Mouse (Mus musculus) neural tube, embryonic 13.5 days (tissue): ENCODE data around the gene Ankrd55. TPM values are rescaled to one million over a fixed set of nuclear protein-coding genes. Genes with fewer than 3 reads are reported as not detected.

Source experiments
- ATAC-seq: fragments of 200-750 bp; cut with Nextera tagmentation; 2 replicates; pipeline ENCODE4 v1.8.0; 2017; ENCODE audit warnings: low read depth, mild to moderate bottlenecking, moderate TSS enrichment, moderate library complexity
- H3K27ac ChIP-seq: fragments of 300-500 bp; sonication (generic); replicated peaks from 2 replicates; pipeline ENCODE4 v1.5.1; 2015; ENCODE audit warnings: moderate library complexity, mild to moderate bottlenecking, inconsistent platforms
- H3K27me3 ChIP-seq: fragments of 300-500 bp; sonication (generic); 2 replicates; pipeline ENCODE4 v1.6.1; 2015; ENCODE audit warnings: mild to moderate bottlenecking, inconsistent platforms
- H3K36me3 ChIP-seq: fragments of 300-500 bp; sonication (generic); 2 replicates; pipeline ENCODE4 v1.6.1; 2015; ENCODE audit warnings: mild to moderate bottlenecking, inconsistent platforms
- H3K4me1 ChIP-seq: fragments of 300-500 bp; sonication (generic); replicated peaks from 2 replicates; pipeline ENCODE4 v1.6.1; 2015; ENCODE audit warnings: inconsistent platforms
- H3K4me2 ChIP-seq: fragments of 300-500 bp; sonication (generic); 2 replicates; pipeline ENCODE4 v1.6.1; 2015; ENCODE audit warnings: inconsistent platforms, mild to moderate bottlenecking, moderate library complexity
- H3K4me3 ChIP-seq: fragments of 300-500 bp; sonication (generic); 2 replicates; pipeline ENCODE4 v1.5.1; 2015; ENCODE audit warnings: mild to moderate bottlenecking, inconsistent platforms
- H3K9ac ChIP-seq: fragments of 300-500 bp; sonication (generic); 2 replicates; pipeline ENCODE4 v1.6.1; 2015; ENCODE audit warnings: moderate library complexity, mild to moderate bottlenecking, inconsistent platforms
- H3K9me3 ChIP-seq: fragments of 300-500 bp; sonication (generic); 2 replicates; pipeline ENCODE4 v1.6.1; 2016; ENCODE audit warnings: inconsistent platforms
- WGBS: fragments of 180-500 bp; shearing (Covaris S2); methylation state at CpG from one replicate; pipeline ENCODE4 v1.1.7; 2015; 5-methylcytosine and 5-hydroxymethylcytosine counted together
- polyA plus RNA-seq: library from polyadenylated mRNA; unstranded; fragments of >200 nt; fragmentation: Nextera tagmentation; extraction: Ambion mirVana; gene quantifications from 2 replicates; pipeline ENCODE4 v1.2.1, GENCODE M21; 2015

Ankrd55 gene
- polyA plus RNA-seq, 1 experiment from 2014 or later = 4.2 TPM

DNA sequence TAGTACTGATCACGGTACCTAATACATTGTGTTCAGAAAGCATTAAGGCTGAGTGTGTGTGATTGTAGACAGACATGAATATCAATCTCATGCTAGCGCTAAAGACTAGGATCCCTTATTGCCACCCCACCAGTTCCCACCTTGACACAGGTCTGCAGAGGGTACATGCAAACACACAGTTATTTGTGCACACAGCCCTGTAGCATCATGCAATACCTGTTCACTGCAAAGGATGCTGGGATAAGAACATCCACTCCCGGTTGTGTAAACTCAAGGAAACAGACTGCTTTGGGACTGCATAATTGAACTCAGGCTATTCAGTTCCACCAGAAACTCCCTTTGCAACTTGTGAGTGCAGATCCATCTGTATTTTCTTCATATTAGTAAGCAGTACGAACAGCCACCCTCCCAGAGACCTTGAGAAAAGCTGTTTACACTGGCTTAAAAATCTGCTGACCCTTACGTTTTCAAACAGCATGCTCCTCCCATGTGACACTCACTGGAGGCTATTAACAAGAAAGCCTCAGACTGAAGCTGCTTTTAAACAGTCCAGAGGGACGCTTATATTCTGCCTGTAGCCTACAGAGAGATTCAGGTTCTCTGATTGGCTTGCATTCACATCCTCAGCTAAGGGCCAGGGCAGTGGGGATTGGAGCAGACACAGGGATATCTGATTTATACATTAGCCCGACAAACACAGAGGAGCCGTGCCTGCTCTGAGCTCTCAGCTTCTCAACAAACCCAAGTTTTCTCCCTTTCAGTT, 42.8 kb downstream of the Ankrd55 start:
- peak; percentile 95 for ATAC-seq
- H3K27me3 ChIP-seq = no peaks in the 10 kb centered on the region
- peak overlapping the region; percentile 45 for H3K9ac ChIP-seq
- H3K27ac ChIP-seq = peak overlapping the region; percentile 76
- H3K9me3 ChIP-seq = no peaks in the 10 kb centered on the region
- H3K4me3 ChIP-seq = no peak overlapping the region
- H3K4me2 ChIP-seq = peak overlapping the region; percentile 31
- no peaks in the 10 kb centered on the region for H3K36me3 ChIP-seq
- H3K4me1 ChIP-seq = peaks cover 26% of the 10 kb centered on the region
- 30% methylated on average over 8 of the region's 8 CpGs for WGBS

DNA sequence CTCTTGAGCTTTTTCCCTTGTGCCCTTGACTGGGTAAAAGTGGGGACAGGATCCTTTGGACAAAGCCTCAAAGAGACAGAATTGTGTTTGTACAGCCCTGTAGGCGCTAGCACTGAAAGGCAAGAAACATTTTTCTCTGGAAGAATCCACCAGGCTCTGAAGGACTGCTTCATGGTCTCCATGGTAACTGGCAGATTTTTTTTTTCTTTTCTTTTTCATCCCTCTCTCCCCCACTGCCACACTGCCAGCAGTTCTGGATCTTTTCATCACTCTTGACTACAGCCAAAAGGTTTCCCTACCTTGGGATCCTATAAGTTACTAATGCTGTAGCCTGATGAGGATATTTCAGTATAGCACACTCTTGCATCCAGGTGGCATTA, 43.4 kb downstream of the Ankrd55 start:
- peak; percentile 83 for ATAC-seq
- Histone ChIP-seq H3K27ac (peak overlapping the region; percentile 76), H3K4me2 (peak overlapping the region; percentile 31), H3K36me3 (no peaks in the 10 kb centered on the region), H3K4me1 (peaks cover 26% of the 10 kb centered on the region), H3K27me3 (no peaks in the 10 kb centered on the region), H3K4me3 (no peak overlapping the region), H3K9me3 (no peaks in the 10 kb centered on the region), H3K9ac (peak overlapping the region; percentile 13; the same call in 1 of the 2 replicates)
- WGBS = 10% methylated on average over 1 of the region's 1 CpGs

DNA sequence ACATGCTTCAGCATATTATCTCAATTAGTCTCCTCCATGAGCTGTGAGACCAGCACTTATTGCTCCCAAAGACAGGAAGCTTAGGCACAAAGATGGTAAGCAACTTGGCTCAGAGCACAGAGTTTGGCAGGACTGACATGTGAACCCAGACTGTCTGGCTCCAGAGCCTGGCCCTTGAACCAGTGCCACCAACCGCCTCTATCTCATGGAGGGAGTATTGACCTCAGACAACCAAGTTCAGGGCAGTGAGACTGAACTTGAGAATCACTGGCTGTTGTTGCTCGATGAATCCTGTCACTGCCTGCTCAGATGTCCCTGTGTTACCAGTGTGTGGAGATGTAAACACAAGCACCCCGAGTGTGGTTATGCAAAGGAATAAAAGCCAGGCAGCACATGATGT, 47.3 kb downstream of the Ankrd55 start:
- no peak overlapping the region for H3K4me3 ChIP-seq
- ATAC-seq = no peak
- no peaks in the 10 kb centered on the region for H3K36me3 ChIP-seq
- WGBS = 84% methylated on average over 3 of the region's 3 CpGs
- H3K4me2 ChIP-seq = no peak overlapping the region
- H3K9ac ChIP-seq = no peak overlapping the region
- H3K9me3 ChIP-seq = no peaks in the 10 kb centered on the region
- no peak overlapping the region for H3K27ac ChIP-seq
- no peaks in the 10 kb centered on the region for H3K27me3 ChIP-seq
- H3K4me1 ChIP-seq = peaks cover 22% of the 10 kb centered on the region

DNA sequence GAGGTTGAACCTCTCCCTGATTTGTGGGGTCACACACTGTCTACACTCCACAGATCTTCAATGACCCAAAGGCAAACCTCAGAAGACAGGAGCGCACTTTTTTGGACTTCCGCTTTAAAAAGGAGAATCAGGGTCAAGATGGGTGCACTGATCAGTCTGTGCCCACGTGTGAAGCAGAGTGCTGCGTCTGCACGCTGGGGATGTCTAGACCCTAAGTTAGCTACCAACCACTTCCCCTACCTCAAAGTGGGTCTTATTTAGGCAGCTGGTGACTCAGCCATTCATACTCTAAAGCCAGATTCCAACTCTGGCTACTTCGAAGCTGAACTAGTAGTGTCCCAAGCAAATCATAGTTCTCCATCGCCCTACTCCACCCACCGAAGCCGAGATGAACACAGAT, 48.9 kb downstream of the Ankrd55 start:
- Histone ChIP-seq H3K4me3 (no peak overlapping the region), H3K36me3 (no peaks in the 10 kb centered on the region), H3K9me3 (no peaks in the 10 kb centered on the region), H3K4me2 (no peak overlapping the region), H3K4me1 (peaks cover 5% of the 10 kb centered on the region; the same call in 1 of the 2 replicates), H3K9ac (no peak overlapping the region), H3K27me3 (no peaks in the 10 kb centered on the region), H3K27ac (no peak overlapping the region)
- ATAC-seq = no peak
- 93% methylated on average over 9 of the region's 9 CpGs for WGBS

DNA sequence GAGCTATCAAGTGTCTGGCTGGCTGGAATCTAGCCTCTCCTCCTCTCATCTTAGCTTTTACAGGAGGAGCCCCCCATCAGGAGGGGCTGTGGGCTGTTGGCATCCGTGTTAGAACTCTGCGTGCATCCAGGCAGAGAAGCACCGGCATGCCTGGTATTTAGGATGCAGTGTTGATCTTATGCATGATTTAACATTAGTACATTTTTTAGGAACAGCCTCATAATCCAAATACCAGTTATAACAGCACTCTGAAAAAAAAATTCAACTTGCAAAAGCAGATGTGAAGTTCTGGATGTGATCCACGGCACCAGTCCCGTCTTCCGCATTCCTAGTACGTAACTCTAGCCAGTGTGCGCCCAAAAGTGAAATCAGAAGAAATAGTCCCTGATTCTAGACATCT, 52.0 kb downstream of the Ankrd55 start:
- no peaks in the 10 kb centered on the region for H3K36me3 ChIP-seq
- H3K4me1 ChIP-seq = no peaks in the 10 kb centered on the region
- no peak overlapping the region for H3K27ac ChIP-seq
- 77% methylated on average over 8 of the region's 8 CpGs for WGBS
- H3K4me3 ChIP-seq = no peak overlapping the region
- H3K27me3 ChIP-seq = no peaks in the 10 kb centered on the region
- ATAC-seq = no peak
- no peaks in the 10 kb centered on the region for H3K9me3 ChIP-seq
- H3K9ac ChIP-seq = no peak overlapping the region
- no peak overlapping the region for H3K4me2 ChIP-seq

DNA sequence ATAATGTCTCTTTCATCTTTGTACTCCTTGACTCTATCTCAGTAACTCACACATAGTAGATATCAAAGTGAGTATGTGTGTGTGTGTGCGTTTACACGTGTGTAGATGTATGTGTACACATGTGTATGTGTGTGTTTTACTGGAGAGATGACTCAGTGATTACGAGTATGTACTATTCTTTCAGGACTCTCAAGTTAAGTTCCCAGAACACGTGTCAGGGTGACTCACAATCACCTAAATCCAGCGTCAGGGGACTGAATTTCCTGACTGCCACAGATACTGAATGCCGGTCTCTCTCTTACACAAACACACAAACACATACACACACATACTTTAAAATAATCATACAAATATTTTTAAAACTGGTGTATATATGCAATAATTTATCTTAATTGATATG, 52.5 kb downstream of the Ankrd55 start:
- 90% methylated on average over 6 of the region's 6 CpGs for WGBS
- Histone ChIP-seq H3K36me3 (no peaks in the 10 kb centered on the region), H3K4me1 (no peaks in the 10 kb centered on the region), H3K27me3 (no peaks in the 10 kb centered on the region), H3K9me3 (no peaks in the 10 kb centered on the region), H3K27ac (no peak overlapping the region), H3K4me2 (no peak overlapping the region), H3K9ac (no peak overlapping the region), H3K4me3 (no peak overlapping the region)
- no peak for ATAC-seq

DNA sequence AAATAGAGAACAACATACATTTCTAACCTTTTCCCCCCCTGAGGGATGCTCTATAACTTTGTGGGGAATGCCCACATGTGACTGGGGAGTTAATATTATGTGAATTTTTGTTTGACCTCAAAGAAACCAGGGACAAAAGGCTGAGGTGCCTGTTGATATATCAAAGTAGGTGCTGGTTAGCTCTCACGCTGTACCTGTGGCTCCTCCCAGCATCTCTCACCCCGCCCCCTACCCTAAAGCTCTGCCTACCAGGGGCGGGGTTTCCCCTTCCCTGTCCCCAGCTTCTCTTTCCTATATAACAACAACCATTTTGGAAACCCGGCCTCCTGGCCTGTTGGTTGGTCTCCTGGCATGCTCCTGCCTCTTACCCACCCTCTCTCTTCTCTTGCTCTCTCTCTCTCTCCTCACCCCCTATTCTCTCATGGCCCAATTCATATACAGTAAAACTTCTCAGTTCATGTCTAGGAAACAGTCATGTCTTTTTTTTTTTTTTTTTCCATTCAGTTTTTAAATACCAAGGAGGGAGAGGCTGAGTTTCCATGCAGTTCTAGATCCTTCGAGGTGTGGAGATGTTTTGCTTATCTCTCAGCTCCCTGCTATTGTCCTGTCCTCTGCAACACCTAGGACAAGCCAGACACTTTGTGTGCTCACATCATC, 54.8 kb downstream of the Ankrd55 start:
- no peak overlapping the region for H3K9ac ChIP-seq
- 59% methylated on average over 5 of the region's 5 CpGs for WGBS
- no peaks in the 10 kb centered on the region for H3K27me3 ChIP-seq
- H3K4me1 ChIP-seq = no peaks in the 10 kb centered on the region
- no peaks in the 10 kb centered on the region for H3K9me3 ChIP-seq
- H3K27ac ChIP-seq = no peak overlapping the region
- no peaks in the 10 kb centered on the region for H3K36me3 ChIP-seq
- no peak for ATAC-seq
- no peak overlapping the region for H3K4me2 ChIP-seq
- no peak overlapping the region for H3K4me3 ChIP-seq

DNA sequence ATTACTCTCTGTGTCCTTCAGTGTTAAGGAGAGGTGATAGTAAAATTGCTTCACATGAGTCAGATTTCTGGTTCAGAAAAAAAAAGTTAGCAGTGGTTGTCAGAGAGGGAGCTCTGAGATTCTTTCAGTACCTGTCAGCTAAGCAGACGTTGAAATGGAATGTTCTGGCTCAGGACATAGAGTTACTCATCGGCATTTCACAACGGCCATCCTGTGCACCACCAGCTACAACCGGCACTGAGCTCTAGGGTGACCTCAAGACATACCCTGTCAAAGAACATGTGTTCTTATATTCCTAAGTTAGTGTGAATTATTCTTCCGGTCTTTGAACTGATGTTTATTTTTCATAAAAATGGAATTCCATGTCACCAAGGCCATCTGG, 55.4 kb downstream of the Ankrd55 start:
- 84% methylated on average over 5 of the region's 5 CpGs for WGBS
- no peak overlapping the region for H3K9ac ChIP-seq
- H3K9me3 ChIP-seq = no peaks in the 10 kb centered on the region
- no peaks in the 10 kb centered on the region for H3K36me3 ChIP-seq
- H3K4me2 ChIP-seq = no peak overlapping the region
- no peaks in the 10 kb centered on the region for H3K4me1 ChIP-seq
- H3K4me3 ChIP-seq = no peak overlapping the region
- ATAC-seq = no peak
- H3K27ac ChIP-seq = no peak overlapping the region
- no peaks in the 10 kb centered on the region for H3K27me3 ChIP-seq

DNA sequence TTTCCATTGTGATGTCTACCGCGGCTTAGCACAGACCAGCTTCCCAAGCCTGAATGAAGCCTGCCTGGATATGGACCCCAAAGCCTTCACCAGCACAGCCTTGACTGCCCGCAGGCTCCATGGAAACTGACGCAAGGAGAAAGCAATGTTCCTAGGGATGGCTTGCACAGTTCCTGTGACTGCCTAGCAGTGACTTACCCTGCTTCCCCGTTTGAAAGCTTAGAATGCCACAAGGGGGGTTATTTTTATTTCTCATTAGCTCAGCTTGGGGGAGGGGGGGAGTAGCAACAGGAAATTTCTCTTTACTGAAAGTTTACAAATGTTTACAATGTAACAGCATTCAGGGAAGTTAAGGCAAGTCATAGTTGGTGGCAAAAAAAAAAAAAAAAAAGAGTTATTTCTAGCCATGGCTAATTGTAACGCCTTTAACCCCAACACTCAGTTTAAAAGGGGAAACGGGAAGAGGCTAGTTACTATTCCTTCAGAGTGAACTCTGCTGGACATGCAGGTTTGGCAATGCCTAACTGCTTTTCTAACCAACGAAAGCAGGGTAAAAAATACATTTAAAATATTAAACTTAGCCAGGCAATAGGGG, 56.1 kb downstream of the Ankrd55 start:
- Histone ChIP-seq H3K27me3 (no peaks in the 10 kb centered on the region), H3K4me2 (no peak overlapping the region), H3K36me3 (0 out of 2 replicates have a peak, but pooled peaks cover 3% of the 10 kb centered on the region), H3K9ac (no peak overlapping the region), H3K4me1 (no peaks in the 10 kb centered on the region), H3K4me3 (no peak overlapping the region), H3K27ac (no peak overlapping the region), H3K9me3 (no peaks in the 10 kb centered on the region)
- 71% methylated on average over 8 of the region's 8 CpGs for WGBS
- ATAC-seq = no peak

DNA sequence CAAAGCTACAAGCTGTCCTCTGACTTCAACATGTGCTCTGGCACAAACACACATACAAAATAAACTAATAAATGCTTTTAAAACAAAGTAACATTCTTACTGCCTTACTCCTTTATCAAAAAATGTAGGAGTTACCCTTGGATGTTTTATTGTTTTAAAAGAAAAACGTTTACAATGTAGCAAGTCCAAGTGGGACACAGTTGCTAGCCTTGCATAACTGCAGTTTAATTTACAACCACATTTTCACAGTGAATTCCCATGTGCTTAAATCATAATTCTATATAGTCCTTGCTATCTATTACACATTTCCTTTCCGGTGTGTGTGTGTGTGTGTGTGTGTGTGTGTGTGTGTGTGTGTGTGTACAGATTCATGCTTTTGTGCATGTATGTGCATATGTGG, 57.3 kb downstream of the Ankrd55 start:
- 0 out of 2 replicates have a peak, but pooled peaks cover 7% of the 10 kb centered on the region for H3K9me3 ChIP-seq
- H3K4me3 ChIP-seq = no peak overlapping the region
- no peak for ATAC-seq
- WGBS = 68% methylated on average over 2 of the region's 2 CpGs
- no peaks in the 10 kb centered on the region for H3K27me3 ChIP-seq
- H3K27ac ChIP-seq = no peak overlapping the region
- no peaks in the 10 kb centered on the region for H3K4me1 ChIP-seq
- 0 out of 2 replicates have a peak, but pooled peaks cover 12% of the 10 kb centered on the region for H3K36me3 ChIP-seq
- H3K9ac ChIP-seq = no peak overlapping the region
- H3K4me2 ChIP-seq = no peak overlapping the region

DNA sequence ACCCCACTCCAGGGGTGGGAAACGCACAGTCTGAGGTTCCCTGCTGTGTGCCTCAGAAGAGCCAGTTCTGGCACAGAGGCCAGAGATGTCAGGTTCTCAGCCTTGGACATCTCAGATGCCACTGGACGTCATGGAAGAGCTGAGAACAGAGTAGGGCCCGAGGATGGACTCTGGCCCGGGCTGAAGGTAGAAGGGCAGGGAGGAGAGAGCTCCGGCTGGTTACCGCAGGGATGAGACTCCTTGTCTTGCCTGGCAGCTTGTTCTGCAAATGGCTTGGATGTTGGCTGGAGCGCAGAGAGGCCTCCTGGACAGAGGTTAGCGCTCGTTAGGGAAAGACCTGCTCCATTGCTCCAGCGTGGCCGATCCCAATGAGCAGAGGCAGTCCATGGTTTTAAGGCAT, 57.8 kb downstream of the Ankrd55 start:
- no peak for ATAC-seq
- Histone ChIP-seq H3K36me3 (0 out of 2 replicates have a peak, but pooled peaks cover 12% of the 10 kb centered on the region), H3K9me3 (0 out of 2 replicates have a peak, but pooled peaks cover 7% of the 10 kb centered on the region), H3K4me2 (no peak overlapping the region), H3K9ac (no peak overlapping the region), H3K27me3 (no peaks in the 10 kb centered on the region), H3K4me3 (no peak overlapping the region), H3K27ac (no peak overlapping the region), H3K4me1 (no peaks in the 10 kb centered on the region)
- WGBS = 81% methylated on average over 11 of the region's 11 CpGs

DNA sequence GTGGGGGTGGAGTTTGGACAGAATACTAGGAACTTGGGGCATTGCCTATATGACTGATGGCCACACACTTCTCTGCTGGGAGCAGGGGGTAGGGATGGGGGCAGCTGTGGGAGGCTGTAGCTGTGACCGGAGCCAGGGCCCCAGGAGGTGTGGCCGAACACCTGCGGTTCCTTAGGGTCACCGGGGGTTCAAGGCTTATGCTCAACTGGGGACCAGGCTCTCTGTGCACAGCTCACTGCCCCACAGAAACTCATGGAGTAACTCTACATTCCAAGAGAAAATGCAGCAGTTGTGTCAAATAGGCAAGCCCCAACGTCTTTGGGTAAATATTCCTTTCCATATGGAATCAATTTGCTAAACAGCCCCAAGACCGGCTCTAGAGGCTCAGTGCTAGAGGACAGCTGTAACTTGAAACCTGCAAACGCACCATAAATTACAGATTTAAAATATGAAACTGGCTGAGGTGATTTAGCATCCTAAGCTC, 58.5 kb downstream of the Ankrd55 start:
- ATAC-seq = no peak
- H3K9me3 ChIP-seq = 0 out of 2 replicates have a peak, but pooled peaks cover 7% of the 10 kb centered on the region
- WGBS = 61% methylated on average over 7 of the region's 7 CpGs

More for the DNA sequence above, 58.5 kb downstream of the Ankrd55 start:
- H3K27ac ChIP-seq = no peak overlapping the region
- no peaks in the 10 kb centered on the region for H3K4me1 ChIP-seq
- no peak overlapping the region for H3K9ac ChIP-seq
- 0 out of 2 replicates have a peak, but pooled peaks cover 12% of the 10 kb centered on the region for H3K36me3 ChIP-seq
- H3K27me3 ChIP-seq = no peaks in the 10 kb centered on the region
- no peak overlapping the region for H3K4me2 ChIP-seq
- H3K4me3 ChIP-seq = no peak overlapping the region
